Mouse (Mus musculus) megakaryocyte, embryonic 14.5 days (primary cell): ENCODE data around the gene Csnk2a2.

Experiments
- FLI1 ChIP-seq: IDR thresholded peaks from 2 replicates; pipeline ENCODE4 v1.6.1; 2012; ENCODE audit warnings: low read length, inconsistent platforms, mixed read lengths
- GATA1 ChIP-seq: IDR thresholded peaks from 3 replicates; pipeline ENCODE4 v1.6.1; 2012; ENCODE audit warnings: mixed read lengths, low read length, inconsistent platforms, borderline replicate concordance

DNA sequence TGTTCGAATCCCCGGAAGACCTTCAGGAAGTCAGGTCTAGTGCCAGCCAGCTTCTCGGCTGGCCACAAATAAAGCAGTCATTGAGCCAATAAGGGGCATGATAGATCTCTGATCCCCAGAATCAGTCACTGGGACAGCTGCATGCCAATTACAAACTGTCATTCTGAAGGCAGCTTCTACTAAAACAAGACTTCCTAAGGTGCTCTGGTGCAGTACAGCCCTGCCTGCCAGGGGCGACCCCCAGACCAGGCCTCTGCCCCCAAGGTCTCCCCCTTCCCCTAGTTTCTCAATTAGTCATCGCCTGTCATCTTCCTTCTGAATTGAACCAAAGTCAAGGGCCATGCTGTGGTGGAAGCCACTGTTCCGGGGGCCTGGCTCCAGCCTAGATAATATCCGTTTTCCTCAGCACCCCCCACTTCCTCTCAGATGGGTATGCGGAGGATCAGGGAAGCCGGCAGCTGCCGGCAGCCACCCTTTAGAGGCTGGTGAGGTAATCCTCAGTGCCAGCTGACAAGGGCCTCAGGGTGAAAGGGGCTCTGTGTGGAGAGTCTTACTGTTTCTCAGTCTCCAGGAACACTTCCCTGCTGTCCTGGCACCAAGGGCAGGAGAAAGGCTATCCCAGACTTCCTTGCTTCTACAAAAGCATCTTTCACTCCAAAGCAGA lies 78.4 kb downstream of the Csnk2a2 start:
- TF ChIP-seq GATA1 (no peak), FLI1 (no peak)
